Mouse (Mus musculus) heart, adult 2 months (tissue): ENCODE results near the gene Slc7a5.

Experiments used
- CTCF ChIP-seq: fragments of 200-600 bp; IDR thresholded peaks from 2 replicates; pipeline ENCODE4 v1.8.1; 2022; ENCODE audit warnings: antibody characterized with exemption, mild to moderate bottlenecking, moderate library complexity
- EP300 ChIP-seq: fragments of 200-500 bp; IDR thresholded peaks from 2 replicates; pipeline ENCODE4 v1.6.1; 2011; ENCODE audit warnings: low read depth, low read length, control low read depth; ENCODE audit not compliant: insufficient read depth
- POLR2A ChIP-seq: fragments of 200-500 bp; IDR thresholded peaks from 2 replicates; pipeline ENCODE4 v1.6.1; 2011; ENCODE audit warnings: mild to moderate bottlenecking, low read depth, low read length, control low read depth; ENCODE audit not compliant: insufficient read depth

GRCm38 (mm10) chr8:121949222-121949800 lies 41.8 kb upstream of the Slc7a5 start, which contains the start of gene Banp:
- TF ChIP-seq POLR2A (no peak), CTCF (no peak), EP300 (no peak)
